Mouse (Mus musculus): ENCODE results near the gene Fkbpl.

Gene Fkbpl

DNA sequence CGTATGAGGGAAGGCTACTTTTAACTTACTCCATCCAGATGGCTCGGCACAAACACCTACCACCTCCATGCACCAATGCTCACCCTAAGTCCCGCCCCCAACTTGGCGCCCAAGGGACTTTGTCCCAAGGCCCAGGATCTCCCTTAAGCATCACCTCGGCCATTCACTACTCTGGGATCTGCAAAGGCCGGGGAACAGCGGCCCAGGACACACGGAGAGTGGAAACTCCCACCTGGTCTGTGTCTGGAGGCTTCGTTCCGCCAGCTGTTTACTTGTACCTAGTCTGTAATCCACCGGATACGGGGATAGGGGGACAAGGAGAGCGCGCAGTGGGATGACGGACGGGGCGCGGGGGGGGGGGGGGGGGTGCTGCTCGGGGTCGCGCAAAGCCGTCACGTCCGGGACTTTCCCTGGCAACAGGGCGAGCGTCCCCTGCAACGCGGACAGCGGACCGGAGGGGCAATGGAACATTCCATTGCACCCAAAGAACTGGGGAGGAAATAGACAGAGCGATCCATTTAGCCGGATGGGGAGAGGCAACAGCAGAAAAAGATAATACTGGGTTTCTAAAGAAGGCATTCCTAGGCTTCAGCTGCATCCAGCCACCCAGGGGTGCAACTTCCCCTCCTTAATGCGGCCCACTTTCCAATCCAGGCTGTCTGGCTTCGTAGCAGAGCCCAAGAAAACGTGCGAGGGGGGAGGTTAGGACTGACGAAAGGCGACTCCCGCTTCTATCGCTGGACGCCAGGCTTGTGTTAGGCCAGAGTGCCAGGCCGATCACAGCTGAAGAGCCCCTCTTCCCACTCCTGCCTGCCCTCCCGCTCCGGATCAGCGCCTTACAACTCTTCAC lies 17.2 kb upstream of the Fkbpl start:
- DNase-seq (ENCODE audit: low spot score in 2 of 2) = peak in 1 of 2 experiments; percentile 87

DNA sequence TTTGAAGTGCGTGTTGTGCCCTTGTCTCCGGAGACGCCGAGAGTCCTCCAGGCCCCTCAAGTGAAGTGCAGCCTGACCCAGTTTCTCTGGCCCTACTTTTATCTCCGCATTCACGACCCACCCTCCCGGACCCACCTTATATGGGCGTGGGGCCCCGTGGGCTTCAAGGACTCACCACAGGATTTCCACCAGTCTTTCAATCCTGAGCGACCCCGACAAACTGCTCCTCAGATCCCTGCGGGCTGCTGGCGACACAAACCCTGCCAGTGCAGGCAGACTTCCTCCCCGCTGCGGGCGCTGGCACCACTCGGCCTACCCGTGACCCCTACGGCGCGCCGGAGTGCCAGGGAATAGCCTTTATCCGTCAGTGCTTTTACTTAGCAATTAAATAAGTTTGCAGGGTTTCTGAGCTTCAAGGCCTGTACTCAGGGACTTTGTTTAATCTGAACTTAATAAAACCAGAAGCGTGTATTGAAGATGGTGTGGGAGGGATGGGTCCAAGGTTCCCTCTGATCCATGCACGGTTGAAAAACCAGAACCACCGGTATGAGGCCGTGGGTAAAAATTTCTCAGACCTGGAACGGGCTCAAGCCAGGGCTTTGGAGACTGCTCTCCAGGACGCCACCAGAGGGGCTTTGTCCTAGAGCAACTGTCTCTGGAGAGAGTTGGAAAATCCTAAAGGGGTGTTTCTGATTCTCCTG lies 16.5 kb upstream of the Fkbpl start, which contains the start of gene Ppt2:
TSS of gene Ppt2 (minus strand) at position 568 of the 701 bp plus-strand sequence.
- DNase-seq (ENCODE audit: low spot score in 2 of 2) = no peak

DNA sequence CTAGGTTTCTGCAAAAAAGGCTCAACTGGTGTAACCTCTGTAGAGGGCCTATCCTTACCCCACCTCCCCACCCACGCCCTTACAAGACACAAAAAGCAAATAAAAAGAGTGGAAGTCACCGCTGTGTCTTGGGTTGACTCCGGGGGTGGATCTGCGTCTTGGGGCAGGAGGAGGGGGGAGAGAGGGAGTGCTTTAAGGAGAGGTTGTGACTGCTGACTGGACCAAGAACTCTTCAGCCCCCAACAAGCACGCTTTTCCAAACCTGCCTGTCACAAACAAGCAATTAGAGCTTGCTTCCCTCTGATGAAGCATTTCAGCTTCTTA lies 16.0 kb upstream of the Fkbpl start:
- DNase-seq (ENCODE audit: low spot score in 2 of 2) = no peak

DNA sequence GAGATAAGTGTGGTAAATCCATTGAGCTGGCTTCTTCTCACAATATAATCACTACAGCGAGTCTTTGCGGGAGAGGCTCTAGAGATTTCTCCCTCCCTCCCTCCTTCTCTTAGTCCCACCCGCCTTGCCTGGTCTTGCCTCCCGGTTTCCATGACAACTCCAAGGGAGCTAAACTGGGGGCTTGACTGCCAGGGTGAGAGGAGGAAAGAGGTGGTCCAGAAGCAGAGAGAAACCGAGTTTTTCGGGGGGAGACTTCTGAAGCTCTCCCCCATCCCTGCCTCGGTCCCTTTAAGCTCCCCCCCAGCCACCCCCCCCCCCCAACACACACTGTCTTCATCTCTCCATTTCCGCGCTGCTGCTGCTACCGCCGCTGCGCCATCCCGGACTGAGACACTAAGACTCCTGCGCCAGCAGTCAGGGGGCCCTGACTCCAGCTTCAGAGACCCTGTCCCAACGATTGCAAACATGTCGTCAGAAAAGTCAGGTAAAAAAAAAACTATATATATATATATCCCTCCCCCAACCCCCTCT lies 15.3 kb upstream of the Fkbpl start, which contains the start of gene Prrt1:
TSS of gene Prrt1 (plus strand) at position 313 of the 531 bp plus-strand sequence.
- DNase-seq (ENCODE audit: low spot score in 2 of 2) = peak in 1 of 2 experiments; percentile 75

DNA sequence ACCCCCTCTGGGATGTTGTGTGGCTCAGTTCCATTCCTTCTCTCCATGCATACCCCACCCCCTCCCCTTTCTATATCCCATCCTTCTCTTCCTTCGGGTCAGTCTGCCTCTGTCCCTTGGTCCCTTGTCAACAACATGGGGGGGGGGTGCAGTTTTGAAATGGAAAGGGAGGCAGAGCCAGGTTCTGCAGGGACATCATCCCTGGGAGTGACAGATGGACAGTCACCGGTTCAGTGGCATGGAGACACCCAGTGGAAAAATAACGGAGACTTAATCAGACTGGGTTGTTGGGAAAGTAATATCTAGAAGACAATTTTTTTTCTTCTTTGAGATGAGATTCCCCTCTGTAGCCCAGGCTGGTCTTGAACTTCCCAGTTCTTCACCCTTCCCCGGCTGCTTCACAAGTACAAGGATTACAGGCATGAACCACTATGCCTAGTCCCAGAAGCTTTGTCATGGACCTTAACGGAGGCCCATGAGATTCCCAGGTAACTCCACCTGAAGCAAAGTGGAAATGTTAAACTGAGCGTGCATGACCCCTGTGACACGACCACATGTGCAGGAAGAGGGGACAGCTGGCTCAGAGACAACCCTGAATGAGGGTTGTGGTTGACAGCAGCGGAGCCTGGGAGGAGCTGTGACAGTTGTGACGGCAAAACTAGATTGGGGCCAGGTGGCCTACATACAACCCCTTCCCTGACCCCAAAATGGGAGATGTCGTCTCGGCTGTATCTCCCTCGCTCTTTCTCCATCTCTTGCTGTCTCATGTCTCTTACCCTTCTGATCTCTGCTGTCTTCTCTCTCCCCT lies 14.6 kb upstream of the Fkbpl start:
- DNase-seq (ENCODE audit: low spot score in 2 of 2) = no peak

DNA sequence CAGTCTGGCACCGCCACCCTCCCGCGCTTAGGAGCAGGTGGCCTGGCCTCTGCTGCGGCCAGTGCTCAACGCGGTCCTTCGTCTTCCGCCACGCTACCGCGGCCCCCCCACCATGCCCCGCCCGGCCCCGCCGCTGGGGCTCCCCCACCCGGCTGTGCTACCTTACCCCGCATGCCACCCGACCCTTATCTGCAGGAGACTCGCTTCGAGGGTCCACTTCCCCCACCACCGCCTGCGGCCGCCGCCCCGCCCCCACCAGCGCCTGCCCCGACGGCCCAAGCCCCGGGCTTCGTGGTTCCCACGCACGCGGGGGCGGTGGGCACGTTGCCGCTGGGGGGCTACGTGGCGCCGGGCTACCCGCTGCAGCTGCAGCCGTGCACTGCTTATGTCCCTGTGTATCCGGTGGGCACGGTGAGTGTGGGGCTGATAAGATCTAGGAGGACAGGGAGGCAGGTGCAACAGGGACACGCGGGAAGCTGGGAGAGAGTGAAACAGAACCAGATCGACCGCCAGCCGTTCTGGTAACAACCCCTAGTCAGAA lies 13.7 kb upstream of the Fkbpl start:
- DNase-seq (ENCODE audit: low spot score in 2 of 2) = no peak

DNA sequence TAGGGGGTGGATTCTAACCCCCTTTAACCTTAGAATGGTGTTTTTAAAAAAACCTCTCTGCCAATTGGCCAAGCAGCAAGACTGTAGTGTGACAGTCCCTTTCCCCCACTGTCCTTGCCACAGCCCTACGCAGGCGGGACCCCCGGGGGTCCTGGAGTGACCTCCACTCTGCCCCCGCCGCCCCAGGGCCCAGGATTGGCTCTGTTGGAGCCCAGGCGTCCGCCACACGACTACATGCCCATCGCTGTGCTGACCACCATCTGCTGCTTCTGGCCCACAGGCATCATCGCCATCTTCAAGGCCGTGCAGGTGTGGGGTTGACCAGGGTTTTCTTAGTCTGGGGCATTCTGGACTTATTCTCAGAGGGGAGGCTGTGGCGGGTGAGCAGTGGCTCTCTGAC lies 12.9 kb upstream of the Fkbpl start:
- no peak for DNase-seq (ENCODE audit: low spot score in 2 of 2)

DNA sequence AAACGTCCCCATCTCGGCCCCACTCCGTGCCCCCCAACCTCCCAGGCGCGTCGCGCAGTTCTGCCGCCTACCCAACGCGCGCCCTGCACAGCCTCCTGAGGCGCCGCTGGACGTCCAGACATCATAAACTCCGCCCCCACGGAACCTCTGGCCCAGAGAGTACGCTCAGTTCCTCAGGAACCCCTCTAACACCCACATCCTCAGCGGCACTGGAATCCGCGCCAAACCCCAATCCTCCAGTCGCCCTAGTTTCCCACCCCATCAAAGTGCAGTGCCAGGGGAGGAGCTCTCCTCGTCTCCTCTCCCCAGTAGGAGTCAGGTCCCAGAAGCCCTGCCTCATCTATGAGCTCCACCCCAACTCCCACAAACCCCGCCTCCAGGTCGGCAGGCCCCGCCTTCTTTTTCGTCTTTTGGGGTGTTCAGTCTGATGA lies 12.3 kb upstream of the Fkbpl start:
- DNase-seq (ENCODE audit: low spot score in 2 of 2) = peak; percentile 89 to 90

DNA sequence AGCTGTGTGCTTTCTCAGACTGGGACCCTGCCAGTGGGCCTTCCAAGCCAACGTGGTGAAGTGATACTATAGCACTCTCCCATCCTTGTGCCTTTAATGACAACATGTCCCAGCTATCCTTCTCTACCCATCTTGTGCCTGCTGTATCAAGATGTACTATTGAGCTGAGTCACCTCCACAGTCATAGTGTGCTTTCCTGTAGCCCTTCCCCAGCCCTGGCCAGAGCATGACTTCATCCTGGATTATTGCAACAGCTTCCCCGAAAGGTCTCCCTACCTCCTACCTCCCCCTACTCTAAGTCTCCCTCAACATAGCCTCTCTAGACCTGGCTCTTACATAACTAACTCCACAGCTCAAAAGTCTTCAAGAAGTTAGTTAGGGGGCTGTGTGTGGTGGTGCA lies 8.9 kb upstream of the Fkbpl start:
- DNase-seq (ENCODE audit: low spot score in 2 of 2) = no peak

DNA sequence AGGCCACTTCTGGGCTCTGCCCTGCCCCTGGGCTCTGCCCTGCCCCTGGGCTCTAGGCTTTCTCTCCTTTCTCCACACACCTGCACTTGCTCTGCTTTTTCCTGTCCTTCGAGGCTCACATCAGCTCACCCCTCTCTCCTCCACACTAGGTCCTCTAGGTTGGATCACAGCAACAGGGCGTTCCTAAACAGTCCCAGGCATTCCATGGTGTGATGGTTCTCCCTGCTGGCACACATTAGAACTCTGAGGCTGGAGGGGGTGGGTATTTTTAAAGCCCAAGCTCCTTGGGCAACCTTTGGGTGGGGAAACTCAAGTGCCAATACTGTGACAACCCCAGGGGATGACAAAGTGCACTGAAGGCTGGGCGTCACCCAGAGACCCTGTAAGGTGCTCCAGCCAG lies 7.1 kb upstream of the Fkbpl start:
- no peak for DNase-seq (ENCODE audit: low spot score in 2 of 2)

DNA sequence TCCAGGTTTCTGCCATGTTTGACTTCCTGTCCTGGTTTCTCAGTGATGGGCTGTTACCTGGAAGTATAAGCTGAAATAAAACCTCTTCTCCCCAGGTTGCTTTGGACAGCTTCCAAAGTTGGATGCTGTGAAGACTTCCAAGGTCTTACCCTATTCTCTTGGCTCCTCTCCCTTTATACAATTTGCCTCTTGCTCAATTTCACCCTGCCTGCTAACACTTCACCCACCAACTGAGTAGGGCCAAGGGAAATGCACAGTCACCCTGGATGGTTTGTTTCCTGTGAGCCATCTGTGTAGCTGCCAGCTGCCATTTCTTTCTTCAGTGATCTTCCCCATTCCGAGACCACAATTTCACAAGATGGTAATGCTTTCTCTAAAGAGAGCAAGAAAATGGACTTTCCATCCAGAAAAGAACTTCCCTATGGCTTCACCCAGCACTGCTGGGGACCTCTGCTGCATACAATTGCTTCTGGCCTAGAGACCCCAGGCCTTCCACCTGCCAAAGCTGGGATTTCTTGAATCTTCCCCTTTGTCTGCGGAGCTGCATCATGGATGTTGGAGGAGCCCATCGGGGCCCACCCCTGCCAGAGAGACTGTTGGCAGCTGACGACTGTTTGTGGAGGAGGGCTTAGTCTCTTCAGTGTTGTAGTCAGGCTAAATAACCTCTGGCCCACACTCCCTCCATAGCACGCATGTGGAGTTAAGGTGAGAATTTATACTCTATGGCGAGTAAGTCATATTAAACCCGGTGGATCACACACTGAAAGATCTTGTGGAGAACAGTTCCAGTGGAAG lies 4.9 kb upstream of the Fkbpl start:
- DNase-seq (ENCODE audit: low spot score in 2 of 2) = no peak

DNA sequence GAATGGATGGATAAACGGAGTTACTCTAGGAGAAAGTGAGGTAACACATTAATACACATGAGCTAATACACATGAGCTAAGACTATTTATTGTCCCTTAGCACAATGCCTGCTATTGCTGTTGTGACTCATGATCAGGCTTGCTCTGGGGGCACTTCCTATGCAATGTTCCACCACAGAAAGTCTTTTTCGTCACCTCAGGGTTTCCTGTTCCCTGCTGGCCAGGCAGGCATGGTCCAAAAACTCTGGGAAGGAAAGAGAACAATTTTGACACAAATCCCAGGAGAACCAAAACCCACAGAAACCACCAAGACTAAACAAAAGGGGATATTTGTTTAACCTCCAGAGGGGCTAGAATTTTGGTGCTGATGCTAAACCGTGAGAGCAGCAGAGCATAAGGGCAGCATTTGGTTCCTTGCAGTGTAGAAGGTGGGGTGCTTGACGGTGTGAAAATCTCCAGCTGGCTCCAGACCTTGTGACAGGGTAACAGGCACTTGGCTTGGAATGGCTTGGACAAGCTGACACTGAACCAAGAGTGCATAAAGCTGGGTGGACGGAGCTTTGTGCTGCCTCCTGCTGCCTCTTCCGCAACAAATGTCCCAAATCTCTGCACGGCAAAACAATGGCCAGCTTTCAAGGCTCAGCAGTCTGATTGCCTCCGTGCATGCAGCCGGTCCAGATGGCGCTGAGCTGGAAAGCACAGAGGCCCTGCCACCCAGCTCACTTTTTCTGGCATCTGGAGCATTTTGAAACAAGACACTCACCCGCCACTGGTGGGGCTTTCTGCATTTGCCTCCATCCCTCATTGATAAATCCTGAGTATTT lies 3.6 kb upstream of the Fkbpl start:
- DNase-seq (ENCODE audit: low spot score in 2 of 2) = no peak

DNA sequence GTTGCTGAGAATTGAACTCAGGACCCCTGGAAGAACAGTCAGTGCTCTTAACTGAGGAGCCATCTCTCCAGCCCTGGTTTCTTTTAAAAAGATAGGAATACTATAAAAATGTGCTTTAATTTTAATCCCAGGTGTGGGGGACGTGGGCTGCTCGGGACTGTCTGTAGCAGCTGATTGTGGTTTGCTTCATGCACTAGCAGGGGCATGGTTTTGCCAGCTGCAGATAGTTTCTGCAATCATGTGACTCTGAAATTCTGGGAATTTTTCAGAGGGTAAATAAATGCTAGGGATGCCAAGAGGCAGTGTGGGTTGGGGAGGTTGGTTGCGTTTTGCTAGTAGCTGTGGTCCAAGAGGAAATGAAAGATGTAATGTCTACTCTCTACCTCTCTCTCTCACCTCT lies 2.6 kb upstream of the Fkbpl start:
- DNase-seq (ENCODE audit: low spot score in 2 of 2) = no peak

DNA sequence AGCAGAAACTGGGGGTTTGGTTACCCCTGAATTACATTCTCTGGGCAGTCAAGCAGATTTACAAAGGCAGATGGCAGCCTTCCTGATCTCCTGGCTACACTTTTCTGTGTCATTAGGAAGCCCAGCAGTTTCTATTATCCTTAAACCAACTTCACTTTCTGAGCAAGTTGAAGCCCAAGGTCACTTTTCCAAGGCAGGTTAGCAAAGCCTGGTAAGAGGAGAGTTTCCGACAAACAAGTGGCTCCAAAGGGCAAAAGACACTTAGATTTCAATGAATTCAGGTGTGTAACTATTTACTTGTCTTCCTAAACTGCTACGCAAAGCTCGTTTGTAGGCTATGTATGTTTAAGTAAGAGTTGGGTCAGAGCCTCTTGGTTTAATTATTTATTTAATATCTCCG lies 1.2 kb upstream of the Fkbpl start:
- DNase-seq (ENCODE audit: low spot score in 2 of 2) = no peak

DNA sequence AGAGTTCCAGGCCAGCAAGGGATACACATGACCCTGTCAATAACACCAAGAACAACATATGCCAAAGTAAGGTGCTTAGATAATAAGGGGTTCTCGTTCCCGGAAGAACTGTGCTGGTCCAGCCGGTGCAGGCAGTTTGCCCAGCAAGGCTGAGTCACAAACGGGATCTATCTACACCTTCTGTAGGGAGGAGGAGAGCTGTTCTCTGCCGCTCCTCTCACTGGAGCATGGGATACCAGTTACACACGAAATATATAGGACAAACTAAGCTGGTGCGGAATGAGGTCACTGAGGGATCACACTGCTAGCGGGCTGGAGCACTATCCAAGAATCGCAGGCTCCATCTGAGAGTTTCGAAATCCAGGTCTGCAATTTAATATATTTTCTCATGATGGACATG lies 620 bp upstream of the Fkbpl start:
- no peak for DNase-seq (ENCODE audit: low spot score in 2 of 2)

DNA sequence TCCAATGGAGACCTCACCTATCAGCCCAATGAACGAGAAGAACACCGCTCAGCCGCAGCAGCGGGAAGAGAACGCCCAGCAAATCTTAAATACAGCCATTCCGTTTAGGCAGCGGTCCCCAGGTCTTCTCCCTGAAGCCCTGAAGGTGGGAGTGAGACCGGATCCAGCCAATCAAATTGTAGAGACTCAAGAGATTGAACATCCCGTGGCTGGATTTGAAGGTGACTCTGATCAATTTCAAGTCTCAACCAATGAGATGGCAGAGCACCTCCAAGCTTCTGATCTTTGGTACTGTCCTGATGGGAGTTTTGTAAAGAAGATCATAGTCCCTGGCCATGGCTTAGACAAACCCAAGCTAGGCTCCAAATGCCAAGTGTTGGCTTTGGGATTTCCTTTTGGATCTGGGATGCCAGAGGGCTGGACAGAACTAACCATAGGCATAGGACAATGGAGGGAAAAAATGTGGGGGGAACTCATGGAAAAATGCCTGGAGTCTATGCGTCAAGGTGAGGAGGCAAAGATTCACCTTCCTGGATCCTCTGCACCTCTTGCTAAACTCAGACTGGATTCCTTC lies 779 bp downstream of the Fkbpl start:
- no peak for DNase-seq (ENCODE audit: low spot score in 2 of 2)

DNA sequence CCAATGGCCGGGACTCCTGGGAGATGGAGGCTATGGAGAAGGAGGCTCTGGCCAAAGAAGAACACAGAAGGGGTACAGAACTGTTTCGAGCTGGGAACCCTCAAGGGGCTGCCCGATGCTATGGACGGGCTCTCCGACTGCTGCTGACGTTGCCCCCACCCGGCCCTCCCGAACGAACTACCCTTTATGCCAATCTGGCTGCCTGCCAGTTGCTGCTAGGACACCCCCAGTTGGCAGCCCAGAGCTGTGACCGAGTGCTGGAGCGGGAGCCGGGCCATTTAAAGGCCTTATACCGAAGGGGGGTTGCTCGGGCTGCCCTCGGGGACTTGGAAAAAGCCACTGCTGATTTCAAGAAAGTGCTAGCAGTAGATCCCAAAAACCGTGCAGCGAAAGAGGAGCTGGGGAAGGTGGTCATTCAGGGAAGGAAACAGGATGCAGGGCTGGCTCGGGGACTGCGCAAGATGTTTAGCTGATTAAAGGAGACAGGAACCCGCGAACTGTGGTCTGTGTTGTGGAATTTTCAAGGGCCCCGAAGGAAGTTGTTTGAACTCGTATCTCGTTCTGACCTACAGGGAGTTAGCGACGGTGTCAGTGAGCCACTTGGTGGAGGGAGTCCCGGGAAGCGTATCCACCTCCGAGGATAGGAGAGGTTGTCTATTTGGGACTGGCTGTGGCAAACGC lies 1.4 kb downstream of the Fkbpl start:
- DNase-seq (ENCODE audit: low spot score in 2 of 2) = no peak

DNA sequence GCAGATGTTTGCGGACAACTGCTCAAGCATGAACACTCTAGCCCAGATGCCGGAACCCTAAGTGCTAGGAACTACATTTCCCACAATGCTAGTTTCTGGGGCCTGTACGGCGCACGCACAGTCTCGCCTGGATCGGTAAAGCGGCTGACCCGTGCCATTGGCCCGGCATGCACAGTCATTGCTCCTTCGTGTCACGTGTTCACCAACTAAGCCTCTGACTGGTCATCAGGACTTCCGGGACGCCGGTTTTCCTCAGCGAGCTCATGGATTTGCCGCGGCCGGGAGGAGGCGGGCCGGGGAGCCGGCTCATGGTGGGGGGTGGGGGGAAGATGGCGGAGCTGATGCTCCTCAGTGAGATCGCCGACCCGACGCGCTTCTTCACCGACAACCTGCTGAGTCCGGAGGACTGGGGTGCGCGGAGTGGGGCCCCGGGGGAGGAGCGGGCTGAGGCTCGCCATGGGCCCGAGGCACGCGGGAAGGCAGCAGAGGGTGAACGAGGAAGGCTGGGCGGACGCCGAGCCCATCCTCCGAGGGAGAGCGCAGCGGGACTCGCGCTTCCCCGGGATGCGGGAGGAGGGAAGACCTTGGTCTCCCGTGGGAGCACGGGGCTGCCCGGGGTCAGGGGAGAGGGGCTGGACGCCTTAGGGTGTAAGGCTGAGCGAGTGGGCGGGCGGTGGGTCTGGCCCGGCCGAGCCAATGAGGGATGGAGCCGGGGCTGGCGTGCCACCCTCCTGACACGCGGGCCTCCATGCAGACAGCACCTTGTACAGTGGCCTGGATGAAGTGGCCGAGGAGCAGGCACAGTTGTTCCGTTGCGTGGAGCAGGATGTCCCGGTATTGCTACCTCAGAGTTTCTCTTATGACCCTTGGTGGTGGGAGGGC lies 2.6 kb downstream of the Fkbpl start, which contains the start of gene Atf6b:
TSS of gene Atf6b (plus strand) at position 241 of the 882 bp plus-strand sequence.
- DNase-seq (ENCODE audit: low spot score in 2 of 2) = peak; percentile 97 to 98

Measured in left cerebral cortex, adult 9 months (tissue).